Mouse (Mus musculus): ENCODE data around the gene Esf1. TPM values are rescaled to one million over a fixed set of nuclear protein-coding genes. Genes with fewer than 3 reads are reported as not detected.

The Esf1 gene
- total RNA-seq, 2 experiments from 2014 or later, result 20.0 to 23.5 TPM

- Histone ChIP-seq H3K4me3 (no peak overlapping the region), H3K27ac (no peak overlapping the region)
- no peak for TF ChIP-seq CTCF (conservative IDR thresholded peaks at IDR 0.05)
- DNase-seq (ENCODE audit: low spot score in 2 of 2), result no peak
Measured at GRCm38 (mm10) chr2:140078600-140079280, 91.6 kb downstream of the Esf1 start.

GRCm38 (mm10) chr2:140077476-140077875, 92.9 kb downstream of the Esf1 start:
- TF ChIP-seq CTCF (conservative IDR thresholded peaks at IDR 0.05), result no peak
- H3K4me3 ChIP-seq, result no peak overlapping the region
- H3K27ac ChIP-seq, result no peak overlapping the region
- no peak for DNase-seq (ENCODE audit: low spot score in 2 of 2)

GRCm38 (mm10) chr2:140075150-140075549, 95.2 kb downstream of the Esf1 start:
- Histone ChIP-seq H3K4me3 (no peak overlapping the region), H3K27ac (no peak overlapping the region)
- no peak for DNase-seq (ENCODE audit: low spot score in 2 of 2)
- TF ChIP-seq CTCF (conservative IDR thresholded peaks at IDR 0.05), result no peak

Other genes starting within 250 kb of the Esf1 start
- gene Tasp1, start 103.8 kb downstream of the Esf1 start, total RNA-seq (2021), result 10 to 100 TPM; 28.3 to 30.3 TPM
- not detected for gene Gm17374, start 18.5 kb downstream of the Esf1 start, total RNA-seq (2021)
- 10 to 100 TPM; 50.3 to 54.6 TPM for gene Ndufaf5, start 85 bp upstream of the Esf1 start, total RNA-seq (2021)
- not detected for gene Sel1l2, start 219.1 kb upstream of the Esf1 start, total RNA-seq (2021)
- 10 to 100 TPM; 47.4 to 55.5 TPM for gene Macrod2, start 224.7 kb upstream of the Esf1 start, total RNA-seq (2021)